Mouse (Mus musculus) neutrophil, adult 5-6 weeks (primary cell): ENCODE results near the gene Mab21l2. TPM values are rescaled to one million over a fixed set of nuclear protein-coding genes. Genes with fewer than 3 reads are reported as not detected.

Experiments used
- ATAC-seq: fragments of 151-379, 151-347 bp; 2 replicates; pipeline ENCODE4 v1.8.0; 2017; ENCODE audit warnings: mild to moderate bottlenecking, moderate TSS enrichment; ENCODE audit not compliant: insufficient number of reproducible peaks, poor library complexity, low FRiP score, severe bottlenecking; ENCODE audit errors: extremely low read depth
- total RNA-seq: library from RNA; stranded (forward); fragments of 200-1000 nt; gene quantifications from 2 replicates; pipeline ENCODE4 v1.2.3, GENCODE M21; 2017

Gene Mab21l2
- total RNA-seq, 1 experiment from 2014 or later, result not detected

DNA sequence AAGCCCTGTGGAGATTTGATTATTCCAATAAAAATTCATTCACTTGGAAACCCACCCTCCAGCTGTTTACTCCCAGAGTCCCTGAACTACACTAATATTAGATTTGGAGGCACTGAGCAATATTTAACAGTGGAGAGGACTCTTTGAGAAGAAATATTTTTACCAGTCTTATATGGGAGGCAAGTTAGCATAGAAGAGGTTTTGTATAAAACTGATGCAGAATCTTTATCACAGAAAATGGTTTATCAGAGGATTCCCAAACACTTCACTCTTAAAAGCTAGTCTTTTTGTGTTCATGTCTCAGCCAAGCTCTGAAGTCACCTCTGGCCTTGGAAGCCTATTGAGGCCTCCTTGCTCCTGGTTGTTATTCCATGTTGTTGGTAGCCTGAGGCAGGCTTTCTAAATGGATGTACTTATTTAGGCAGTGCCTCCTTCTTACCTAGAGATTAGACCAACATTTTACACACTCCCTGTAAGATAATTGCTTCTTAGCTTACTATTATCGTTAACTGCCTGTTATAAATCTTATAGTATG, 6.5 kb downstream of the Mab21l2 start:
- ATAC-seq, result no peak

DNA sequence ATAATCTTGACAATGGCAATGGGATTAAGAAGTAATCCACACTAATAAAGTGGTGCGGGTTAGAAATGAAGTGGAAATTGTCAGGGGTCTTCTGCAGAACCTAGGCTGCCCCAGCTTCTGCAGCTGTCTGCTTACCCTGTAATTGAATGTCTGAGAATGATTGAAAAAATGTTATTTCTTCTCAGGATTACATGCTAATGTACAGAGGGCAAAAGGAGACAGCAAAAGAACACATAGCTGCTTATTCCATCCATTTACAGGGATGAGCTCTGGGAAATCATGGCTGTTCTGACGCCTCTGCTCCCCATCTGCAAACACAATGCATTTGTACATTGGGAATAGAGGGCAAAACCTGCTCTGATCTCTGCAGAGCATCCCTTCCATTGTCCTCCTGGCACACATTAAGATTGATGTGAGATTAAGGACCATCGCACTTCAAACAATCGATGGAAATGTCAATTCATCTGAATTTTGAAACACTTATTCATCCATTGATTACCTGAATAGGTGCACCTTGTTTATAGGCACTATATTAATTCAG, 7.3 kb downstream of the Mab21l2 start:
- ATAC-seq, result no peak

GRCm38 (mm10) chr3:86539555-86540168, 8.8 kb downstream of the Mab21l2 start:
- ATAC-seq, result no peak

DNA sequence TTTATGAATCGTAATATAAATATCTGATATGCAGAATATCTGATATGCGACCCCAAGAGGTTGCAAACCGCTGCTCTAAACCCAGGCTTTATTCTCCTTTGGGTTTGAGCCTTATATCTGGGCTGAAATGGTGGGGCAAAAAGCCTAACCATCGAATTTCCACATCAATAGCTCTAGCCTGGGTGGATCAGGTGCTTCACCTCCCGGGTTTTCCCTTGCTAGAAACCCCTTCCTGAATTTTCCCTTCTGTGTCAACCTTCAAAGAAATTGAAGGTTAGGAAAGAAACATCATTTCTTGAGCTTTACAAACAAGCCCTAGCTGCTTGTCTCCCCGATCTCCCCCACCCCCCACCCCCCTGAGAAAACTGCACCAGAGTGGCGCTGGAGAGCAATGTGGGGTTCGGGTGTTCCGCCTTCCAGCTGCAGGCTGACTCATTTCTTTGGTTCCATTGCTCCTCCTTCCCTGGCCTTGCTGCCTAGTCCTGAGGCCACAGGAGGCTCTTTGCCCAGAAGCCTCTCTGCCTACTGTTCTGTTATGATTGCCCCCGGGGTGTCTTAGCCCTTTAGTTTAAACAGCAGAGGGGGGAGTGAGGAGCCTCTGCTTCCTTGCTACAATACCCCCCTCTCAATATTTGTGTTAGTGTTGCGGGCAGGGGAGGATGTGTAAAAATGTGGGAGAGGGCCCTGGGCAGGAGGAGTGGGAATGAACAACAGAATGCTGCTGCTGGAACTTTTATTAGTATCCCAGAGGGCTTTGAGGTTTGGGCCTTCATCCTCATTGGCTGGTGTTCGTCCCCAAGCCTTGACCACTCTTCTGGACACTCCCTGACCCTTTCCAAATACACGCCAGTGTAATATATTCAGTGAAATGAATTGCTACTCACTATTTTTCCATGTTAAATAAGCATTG, 9.5 kb downstream of the Mab21l2 start:
- no peak for ATAC-seq

DNA sequence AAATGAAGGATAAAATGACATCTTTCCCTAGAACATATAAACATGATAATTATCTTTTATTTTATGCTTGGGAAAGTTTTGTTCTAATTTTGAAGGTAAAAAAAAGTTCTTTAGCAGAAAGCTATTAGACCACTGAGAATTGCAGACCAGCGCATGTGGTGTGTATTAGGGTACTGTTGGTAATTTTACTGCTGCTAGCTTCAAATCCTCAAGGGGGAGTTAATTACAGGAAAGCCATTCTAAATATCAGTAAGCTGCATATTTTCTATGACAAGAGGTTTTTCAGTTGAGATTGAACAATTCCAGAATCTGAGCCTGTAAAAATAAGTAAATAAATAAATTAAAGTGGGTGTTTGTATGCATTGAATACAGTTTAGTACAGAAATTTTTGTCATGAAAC, 11.7 kb downstream of the Mab21l2 start:
- ATAC-seq, result no peak

GRCm38 (mm10) chr3:86531531-86532269, 16.7 kb downstream of the Mab21l2 start:
- ATAC-seq, result no peak

DNA sequence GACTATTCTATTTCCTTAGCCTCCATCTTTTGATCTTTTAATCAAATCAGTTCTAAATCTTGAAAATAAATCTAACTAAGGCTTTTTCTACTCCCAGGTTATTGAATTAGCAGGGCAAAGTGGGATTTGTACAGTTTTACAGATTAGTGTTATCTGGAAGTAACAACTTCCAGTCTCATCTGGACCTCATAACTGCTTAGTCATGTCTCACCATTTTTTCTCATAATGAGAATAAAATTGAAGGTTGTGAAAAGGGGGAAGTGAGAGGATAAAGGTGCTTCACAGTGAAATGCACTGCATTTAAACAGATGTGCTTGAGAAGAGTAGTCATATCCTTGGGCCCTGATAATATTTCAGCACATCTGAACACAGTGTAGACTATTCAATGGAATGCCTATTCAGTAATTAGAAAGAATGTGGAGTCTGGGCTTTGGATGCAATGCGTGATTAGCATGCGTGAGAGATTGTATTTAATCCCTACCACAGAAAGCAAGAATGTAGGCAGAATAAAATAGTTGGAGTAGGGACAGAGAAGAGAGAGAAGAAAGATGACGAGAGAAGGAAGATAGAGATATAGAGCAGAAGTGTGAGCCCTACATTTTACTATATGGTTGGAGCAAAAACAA, 25.4 kb downstream of the Mab21l2 start:
- no peak for ATAC-seq

GRCm38 (mm10) chr3:86518506-86519109, 29.8 kb downstream of the Mab21l2 start:
- ATAC-seq, result no peak

DNA sequence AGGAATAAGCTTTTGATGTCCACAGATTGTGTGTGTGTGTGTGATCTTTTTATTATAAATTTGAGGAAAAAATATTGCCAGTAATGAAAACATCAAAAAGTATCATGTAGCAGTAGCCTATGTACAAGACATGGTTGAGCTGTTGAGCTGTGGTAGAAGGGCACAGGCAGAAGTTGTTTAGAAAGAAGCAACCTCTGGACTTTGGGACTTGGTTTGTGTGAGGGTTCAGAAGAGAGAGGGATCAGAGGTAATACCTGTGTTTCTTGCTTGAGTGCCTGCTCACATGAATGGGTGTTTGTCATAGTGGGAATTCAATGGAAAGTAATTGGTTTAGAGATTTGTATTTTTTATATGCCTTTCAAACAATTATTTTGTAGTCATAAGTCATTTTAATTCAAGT, 47.8 kb downstream of the Mab21l2 start:
- ATAC-seq, result no peak
